In the genomic region with DNA sequence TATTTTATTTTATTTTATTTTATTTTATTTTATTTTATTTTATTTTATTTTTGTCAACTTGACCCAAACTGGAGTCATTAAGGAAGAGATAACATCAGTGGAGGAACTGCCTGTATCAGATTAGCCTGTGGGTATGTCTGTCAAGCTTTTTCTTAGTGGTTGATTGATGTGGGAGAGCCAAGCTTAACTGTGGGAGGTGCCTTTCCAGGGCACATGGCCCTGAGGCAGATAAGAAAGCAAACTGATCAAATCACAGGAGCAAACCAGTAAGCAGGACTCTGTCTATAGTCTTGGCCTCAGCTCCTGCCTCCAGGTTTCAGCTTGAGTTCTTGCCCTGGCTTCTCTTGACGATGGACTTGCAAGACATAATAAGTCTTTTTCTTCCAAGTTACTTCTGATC, we compare ENCODE assay signal across 19 mouse cellular contexts. TPM values are rescaled to one million over a fixed set of nuclear protein-coding genes. Genes with fewer than 3 reads are reported as not detected.
DNase-seq lines count a peak whose midpoint lies in the region; ATAC-seq and TF ChIP-seq lines count a peak whose summit lies in the region.
"Had no signal": no experiment of that assay in that cellular context is flagged by ENCODE, and none has a peak within 500 bp of the region (broad histone marks: within the 10 kb centered on the region; RNA-seq: fewer than 3 reads in every experiment).

No protein-coding gene starts in this region.

- no peak overlapping the region for H3K27ac ChIP-seq in kidney, embryonic 14.5 days (ENCODE audit: low read depth, low read length)
- H3K27ac ChIP-seq in lung, postnatal 0 days (ENCODE audit: low read length): no peak overlapping the region
- H3K27ac ChIP-seq in forebrain, embryonic 10.5 days: no peak overlapping the region
- H3K27ac ChIP-seq: forebrain, embryonic 13.5 days; left cerebral cortex, adult 2 months; limb, embryonic 15.5 days; lung, embryonic 15.5 days had no signal

- H3K27me3 ChIP-seq in kidney, embryonic 14.5 days (ENCODE audit: control insufficient read depth, insufficient read depth, low read length): no peaks in the 10 kb centered on the region
- H3K27me3 ChIP-seq in lung, postnatal 0 days (replicated peaks; ENCODE audit: insufficient read depth, low read length): no peaks in the 10 kb centered on the region
- 0 out of 2 replicates have a peak, but pooled peaks cover 3% of the 10 kb centered on the region for H3K27me3 ChIP-seq in forebrain, embryonic 10.5 days (ENCODE audit: poor library complexity, severe bottlenecking)
- H3K27me3 ChIP-seq: CH12.LX; forebrain, embryonic 13.5 days; heart, embryonic 12.5 days; limb, embryonic 15.5 days; lung, embryonic 15.5 days; megakaryocyte, embryonic 14.5 days had no signal

- TF ChIP-seq EP300 in lung, postnatal 0 days (IDR thresholded peaks at IDR 0.05): no peak

- H3K4me1 ChIP-seq in kidney, embryonic 14.5 days (ENCODE audit: control insufficient read depth, insufficient read depth, low read length): peaks cover 15% of the 10 kb centered on the region; the same call in 1 of the 2 replicates
- H3K4me1 ChIP-seq in lung, postnatal 0 days (ENCODE audit: insufficient read depth, low read depth, low read length): no peaks in the 10 kb centered on the region
- peaks cover 12% of the 10 kb centered on the region for H3K4me1 ChIP-seq in forebrain, embryonic 10.5 days
- H3K4me1 ChIP-seq: forebrain, embryonic 13.5 days; heart, embryonic 12.5 days; limb, embryonic 15.5 days; lung, embryonic 15.5 days had no signal

- no peak overlapping the region for H3K4me3 ChIP-seq in kidney, embryonic 14.5 days (ENCODE audit: low read length)
- H3K4me3 ChIP-seq in lung, postnatal 0 days (ENCODE audit: low read depth, low read length): no peak overlapping the region
- H3K4me3 ChIP-seq in forebrain, embryonic 10.5 days: no peak overlapping the region
- H3K4me3 ChIP-seq: forebrain, embryonic 13.5 days; heart, embryonic 12.5 days; left cerebral cortex, adult 2 months; limb, embryonic 15.5 days; lung, embryonic 15.5 days; megakaryocyte, embryonic 14.5 days had no signal

- no peaks in the 10 kb centered on the region for H3K9me3 ChIP-seq in kidney, embryonic 14.5 days (ENCODE audit: control insufficient read depth, low read length)
- no peaks in the 10 kb centered on the region for H3K9me3 ChIP-seq in lung, postnatal 0 days (ENCODE audit: low read length)
- H3K9me3 ChIP-seq in forebrain, embryonic 10.5 days: no peaks in the 10 kb centered on the region
- H3K9me3 ChIP-seq: forebrain, embryonic 13.5 days; heart, embryonic 12.5 days; limb, embryonic 15.5 days; lung, embryonic 15.5 days; megakaryocyte, embryonic 14.5 days had no signal

- ATAC-seq in kidney, embryonic 14.5 days (ENCODE audit: low FRiP score, low TSS enrichment): peak; percentile 67; the same call in 1 of the 2 replicates
- peak; percentile 48 for ATAC-seq in common myeloid progenitor, adult 5-6 weeks (replicated peaks; ENCODE audit: low read depth, poor library complexity, severe bottlenecking)
- peak; percentile 53 for ATAC-seq in megakaryocyte progenitor cell, adult 5-6 weeks (replicated peaks; ENCODE audit: poor library complexity)
- ATAC-seq in lung, postnatal 0 days: no peak; the same call in 1 of the 2 replicates
- ATAC-seq: forebrain, embryonic 13.5 days had no signal

- no peak overlapping the region for H3K9ac ChIP-seq in kidney, embryonic 14.5 days (ENCODE audit: low read depth, low read length)
- H3K9ac ChIP-seq in lung, postnatal 0 days (replicated peaks; ENCODE audit: low read depth): no peak overlapping the region
- H3K9ac ChIP-seq: forebrain, embryonic 13.5 days; heart, embryonic 12.5 days; limb, embryonic 15.5 days; lung, embryonic 15.5 days had no signal

- DNase-seq in kidney, adult 18-20 months: no peak
- DNase-seq in CD4-positive helper T cell, adult 2 months (ENCODE audit: low read depth, low spot score): peak; percentile 72
- no peak for DNase-seq in lung, postnatal 0 days (ENCODE audit: low spot score)
- DNase-seq in urinary bladder, postnatal 14 days (ENCODE audit: low spot score): no peak
- no peak for DNase-seq in forebrain, embryonic 10.5 days (ENCODE audit: extremely low spot score, low spot score)
- DNase-seq: adrenal gland, adult 8-10 months; cerebellum, postnatal 10 days; heart, postnatal 4 days; kidney, adult 8-10 months had no signal

- H3K4me2 ChIP-seq in kidney, embryonic 14.5 days (replicated peaks; ENCODE audit: low read depth, low read length): no peak overlapping the region
- no peak overlapping the region for H3K4me2 ChIP-seq in lung, postnatal 0 days (replicated peaks; ENCODE audit: low read depth, low read length)
- H3K4me2 ChIP-seq: forebrain, embryonic 13.5 days; heart, embryonic 12.5 days; limb, embryonic 15.5 days; lung, embryonic 15.5 days had no signal

- no peak for TF ChIP-seq CTCF in lung, postnatal 0 days (IDR thresholded peaks at IDR 0.05)

- H3K36me3 ChIP-seq in kidney, embryonic 14.5 days (ENCODE audit: control insufficient read depth, insufficient read depth, low read length): no peaks in the 10 kb centered on the region
- no peaks in the 10 kb centered on the region for H3K36me3 ChIP-seq in lung, postnatal 0 days (ENCODE audit: insufficient read depth, low read length)
- H3K36me3 ChIP-seq in forebrain, embryonic 10.5 days (replicated peaks): no peaks in the 10 kb centered on the region
- H3K36me3 ChIP-seq: heart, embryonic 12.5 days; limb, embryonic 15.5 days; lung, embryonic 15.5 days had no signal

- WGBS in kidney, embryonic 14.5 days: 29% methylated on average over 1 of the region's 1 CpGs
- 41% methylated on average over 1 of the region's 1 CpGs for WGBS in lung, postnatal 0 days
- WGBS in forebrain, embryonic 10.5 days: 69% methylated on average over 1 of the region's 1 CpGs

RNA-seq across cellular contexts. Expression of gene Agps, which starts 6.4 kb away (rescaled TPM):
- 33.9 and 51.3 TPM in 2 replicates for polyA plus RNA-seq in kidney, embryonic 14.5 days (2014; fragmentation: Nextera tagmentation; extraction: Ambion mirVana)
- total RNA-seq in common myeloid progenitor, adult 5-6 weeks (2017): 39.4 and 42.2 TPM in 2 replicates
- total RNA-seq in megakaryocyte progenitor cell, adult 5-6 weeks (2015): 218 and 225 TPM in 2 replicates
- 188 and 201 TPM in 2 replicates for total RNA-seq in megakaryocyte progenitor cell, adult 5-6 weeks (2017)
- polyA plus RNA-seq in lung, postnatal 0 days (2015; fragmentation: Nextera tagmentation; extraction: Ambion mirVana): 14.2 and 16.4 TPM in 2 replicates
- 41.4 and 43.4 TPM in 2 replicates for polyA plus RNA-seq in forebrain, embryonic 10.5 days (2016; fragmentation: Nextera tagmentation; extraction: Ambion mirVana)
